Mouse (Mus musculus) small intestine, adult 10 weeks (tissue): ENCODE data around the gene Tubb4b. TPM values are rescaled to one million over a fixed set of nuclear protein-coding genes. Genes with fewer than 3 reads are reported as not detected.

Source experiments
- polyA plus RNA-seq: library from polyadenylated mRNA; stranded (reverse); fragments of 350-450 nt; fragmentation: Illumina TruSeq; extraction: RNeasy Lipid Tissue Mini Kit (QIAGEN cat#74804); gene quantifications from one replicate; pipeline ENCODE4 v1.2.3, GENCODE M21; 2014; ENCODE audit warnings: low replicate concordance

Tubb4b gene
- 46.6 TPM for polyA plus RNA-seq

DNA sequence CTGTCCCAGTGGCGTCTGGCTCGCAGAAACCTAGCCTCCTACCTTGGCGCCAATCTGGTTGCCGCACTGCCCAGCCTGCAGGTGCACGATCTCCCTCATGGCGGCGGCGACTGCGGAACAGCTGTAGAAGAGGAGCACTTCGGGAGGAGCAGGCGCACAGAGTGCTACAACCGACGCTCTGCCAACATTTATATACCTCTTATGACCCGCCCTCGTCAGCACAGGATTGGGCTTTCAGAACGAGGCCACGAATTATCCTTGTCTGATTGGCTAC is at the start of gene Tubb4b:
Tubb4b (minus strand) TSS at position 211 of the 274 bp plus-strand sequence.

DNA sequence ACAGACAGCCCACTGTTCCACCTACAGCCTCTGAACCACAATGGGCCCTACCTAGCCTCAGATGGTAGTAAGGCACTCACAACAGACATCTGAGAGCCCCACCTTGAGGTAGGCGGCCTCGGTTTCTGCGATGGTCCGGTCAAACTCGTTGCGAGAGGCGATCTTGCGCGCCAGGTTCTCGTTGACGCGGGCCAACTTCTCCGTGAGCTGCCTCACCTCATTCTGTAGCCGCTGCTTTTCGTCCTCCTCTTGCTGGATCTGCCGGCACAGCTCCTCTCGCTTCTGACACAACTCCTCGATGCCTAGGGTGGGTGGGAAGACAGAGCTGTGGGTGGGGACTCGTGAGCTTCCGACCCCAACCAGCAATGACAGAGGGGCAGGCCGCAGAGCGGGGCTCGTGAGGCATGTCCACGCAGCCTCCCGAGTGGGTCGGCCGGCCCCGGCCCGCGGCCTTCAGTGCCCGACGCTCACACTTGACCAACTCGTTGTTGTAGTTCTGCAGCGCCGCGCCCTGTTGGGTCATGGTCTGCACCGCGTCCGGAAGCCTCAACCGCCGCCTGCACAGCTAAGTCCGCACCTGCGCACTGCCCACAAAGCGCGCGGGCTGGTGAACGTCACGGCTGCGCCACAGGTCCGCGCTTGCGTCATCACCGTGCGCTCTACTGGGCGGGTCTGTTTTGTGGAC is 47.5 kb upstream of the Tubb4b start, which contains the start of the genes Ssna1 and Anapc2:
Ssna1 (minus strand) TSS at position 612 of the 685 bp plus-strand sequence.
Anapc2 (plus strand) TSS at position 652 of the 685 bp plus-strand sequence.

DNA sequence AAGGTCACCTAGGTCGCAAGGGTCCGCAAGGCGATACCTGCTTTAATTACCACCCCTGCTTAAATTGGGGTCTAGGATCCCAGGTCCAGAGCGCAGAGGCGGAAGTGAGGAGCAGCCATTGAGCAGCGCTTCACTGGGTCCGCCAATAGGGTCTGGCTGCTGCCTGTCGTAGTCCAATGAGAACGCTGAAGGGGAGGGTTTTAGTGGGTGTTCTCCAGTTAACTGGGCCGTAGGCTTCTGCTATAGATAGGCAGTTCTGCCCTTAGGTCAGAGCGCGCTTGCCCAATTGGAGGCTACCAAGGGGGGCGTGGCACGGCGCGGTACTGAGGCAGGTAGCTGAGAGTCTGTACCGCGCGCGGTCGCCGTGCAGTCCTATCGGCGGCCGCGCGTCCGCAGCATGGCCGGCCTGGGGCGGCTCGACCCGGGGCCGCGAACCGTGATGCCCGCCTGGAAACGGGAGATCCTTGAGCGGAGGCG is 37.8 kb upstream of the Tubb4b start, which contains the start of gene Tprn:
Tprn (plus strand) TSS at position 328 of the 477 bp plus-strand sequence.

DNA sequence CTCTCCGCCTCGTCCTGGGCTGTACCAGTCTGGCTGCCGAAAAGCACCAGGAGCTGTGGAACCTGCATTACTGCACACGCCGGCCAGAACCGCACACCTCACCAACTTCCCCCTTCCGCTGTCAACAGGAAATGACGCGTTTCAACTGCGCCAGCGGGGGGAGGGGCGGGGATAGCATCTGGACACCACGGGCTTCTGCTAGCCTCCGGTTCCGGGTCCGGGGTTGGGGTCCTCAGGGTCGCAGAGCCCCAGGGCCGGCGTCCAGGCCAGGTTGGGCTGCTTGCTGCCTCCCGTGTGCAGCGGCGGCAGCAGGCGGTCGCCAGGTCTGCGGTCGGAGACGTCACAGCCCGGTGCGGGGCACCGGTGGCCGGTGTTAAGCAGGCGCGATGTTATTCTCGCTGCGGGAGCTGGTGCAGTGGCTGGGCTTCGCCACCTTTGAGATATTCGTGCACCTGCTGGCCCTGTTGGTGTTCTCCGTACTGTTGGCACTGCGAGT is 30.8 kb upstream of the Tubb4b start, which contains the start of gene Tmem203:
Tmem203 (plus strand) TSS at position 156 of the 496 bp plus-strand sequence.

DNA sequence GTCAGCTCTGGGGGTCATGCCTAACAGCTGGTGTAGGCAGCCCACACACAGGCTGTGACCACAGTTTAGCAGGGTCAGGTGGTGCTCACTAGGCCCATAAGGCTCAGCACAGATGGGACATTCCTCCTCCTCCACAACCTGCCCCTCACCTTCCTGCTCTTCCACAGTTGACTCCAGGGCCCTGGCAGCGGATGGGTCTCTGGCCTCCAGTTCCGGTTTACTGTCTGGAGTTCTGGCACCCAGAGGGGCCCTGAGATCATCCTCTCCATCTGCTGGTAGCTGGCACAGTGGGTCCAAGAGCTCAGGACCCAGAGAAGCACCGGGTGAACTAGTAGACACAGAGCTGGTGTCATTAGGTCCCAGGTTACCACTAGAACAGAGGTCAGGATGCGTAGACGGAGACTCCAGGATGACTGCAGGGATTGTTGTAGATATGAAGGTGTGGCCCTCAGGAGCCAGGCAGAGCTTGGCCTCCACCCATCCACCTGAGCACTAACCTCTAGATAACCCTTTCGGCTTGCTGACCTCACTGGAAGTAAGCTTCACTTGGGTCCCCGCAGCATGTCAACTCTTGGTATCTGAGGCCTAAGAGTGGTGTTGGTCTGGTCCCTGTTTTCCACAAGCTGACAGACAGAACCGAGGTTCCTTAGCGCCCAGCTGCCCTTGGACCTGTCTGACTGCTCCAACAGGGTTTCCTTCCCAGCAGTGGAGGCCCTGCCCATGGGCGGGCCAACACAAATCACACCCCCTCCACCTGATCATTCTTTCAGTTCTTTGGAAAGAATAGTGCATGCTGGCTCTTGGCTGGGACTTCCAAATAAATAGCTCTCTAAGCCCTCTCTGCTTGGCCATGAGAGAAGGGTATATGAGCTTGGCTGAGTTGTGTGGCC is 21.9 kb upstream of the Tubb4b start, which contains the start of gene AL732309.1:
AL732309.1 (minus strand) TSS at position 681 of the 890 bp plus-strand sequence.

DNA sequence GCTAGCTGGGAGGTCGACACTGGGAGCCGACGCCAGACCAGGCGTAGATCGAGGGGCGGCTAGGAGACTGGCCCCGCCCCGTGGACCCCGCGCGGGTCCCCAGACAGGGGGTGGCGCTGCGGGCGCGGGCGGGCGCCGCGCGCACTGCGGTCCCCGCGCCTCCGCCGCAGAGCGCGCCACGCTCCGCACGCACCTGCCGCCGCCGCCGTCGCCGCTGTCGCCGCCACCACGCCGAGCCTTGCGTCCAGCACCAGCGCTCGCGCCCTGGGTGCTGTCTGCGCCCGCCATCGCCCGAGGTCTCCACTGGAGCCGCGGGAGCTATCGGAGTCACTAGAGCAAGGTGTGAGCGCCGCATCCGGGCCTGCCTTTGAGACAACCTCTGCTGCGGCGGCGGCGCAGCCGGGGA is 17.6 kb upstream of the Tubb4b start, which contains the start of the genes Rnf208 and Cysrt1:
Rnf208 (plus strand) TSS at position 155 of the 406 bp plus-strand sequence.
Cysrt1 (minus strand) TSS at position 352 of the 406 bp plus-strand sequence.

DNA sequence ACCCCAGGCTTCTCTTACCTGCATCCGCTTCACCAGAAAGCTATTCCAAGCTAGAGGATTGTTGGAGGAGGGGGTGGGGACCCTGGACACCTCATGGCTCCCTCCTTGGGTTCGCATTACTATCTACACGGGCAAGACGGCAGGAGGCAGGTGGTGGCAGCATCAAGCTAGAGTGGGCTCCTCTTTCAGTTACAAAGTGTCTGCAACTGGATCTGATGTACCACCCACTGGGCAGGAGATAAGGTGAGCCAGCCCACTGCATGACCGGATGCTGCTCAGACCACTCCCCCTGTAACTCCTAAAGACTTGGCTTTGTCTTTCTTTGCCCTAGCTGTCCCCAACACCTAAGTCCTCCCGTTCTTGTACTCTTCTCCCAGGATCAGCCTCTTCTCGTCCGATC is 12.1 kb upstream of the Tubb4b start, which contains the start of gene Rnf224:
Rnf224 (minus strand) TSS at position 174 of the 400 bp plus-strand sequence.

DNA sequence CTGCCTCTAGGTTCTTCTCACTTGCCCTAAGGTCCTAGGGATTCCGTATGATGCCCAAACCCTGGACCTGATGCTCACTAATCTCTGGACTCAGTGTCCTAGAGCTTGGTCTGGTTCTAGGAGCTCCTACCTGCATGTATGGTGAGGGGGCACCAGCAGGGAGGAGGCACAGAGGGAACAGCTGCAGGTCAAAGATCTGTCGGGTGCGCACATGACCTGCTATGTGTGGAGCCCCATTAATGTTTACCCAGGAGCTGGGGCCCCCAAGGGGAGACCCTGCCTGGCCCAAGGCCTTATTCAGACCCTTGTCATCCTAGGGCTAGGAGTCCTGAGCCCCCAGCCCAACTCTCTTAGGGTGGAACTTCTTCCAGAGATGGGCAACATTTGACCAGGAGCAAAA is 9.5 kb upstream of the Tubb4b start, which contains the start of gene Slc34a3:
Slc34a3 (minus strand) TSS at position 315 of the 400 bp plus-strand sequence.

DNA sequence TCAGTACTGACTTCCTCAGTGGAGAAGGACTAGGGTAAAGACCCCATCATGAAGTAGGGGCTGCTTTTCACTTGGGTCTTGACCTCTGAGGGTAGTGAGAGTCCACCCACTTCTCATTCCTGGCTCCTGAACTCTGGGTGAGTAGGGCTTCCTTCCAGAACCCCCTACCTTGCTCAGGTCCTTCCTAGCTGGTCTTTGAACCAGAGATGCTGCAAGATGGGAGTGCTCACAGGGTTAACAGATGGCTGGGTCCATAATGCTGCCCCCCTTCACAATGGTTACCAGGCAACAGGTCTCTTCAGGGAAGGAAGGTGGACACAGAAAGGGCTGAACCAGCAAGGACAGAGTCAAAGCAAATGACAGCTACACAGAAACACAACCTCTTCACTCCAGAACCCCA is 6.1 kb downstream of the Tubb4b start, which contains the start of gene Fam166a:
Fam166a (plus strand) TSS at position 301 of the 400 bp plus-strand sequence.

DNA sequence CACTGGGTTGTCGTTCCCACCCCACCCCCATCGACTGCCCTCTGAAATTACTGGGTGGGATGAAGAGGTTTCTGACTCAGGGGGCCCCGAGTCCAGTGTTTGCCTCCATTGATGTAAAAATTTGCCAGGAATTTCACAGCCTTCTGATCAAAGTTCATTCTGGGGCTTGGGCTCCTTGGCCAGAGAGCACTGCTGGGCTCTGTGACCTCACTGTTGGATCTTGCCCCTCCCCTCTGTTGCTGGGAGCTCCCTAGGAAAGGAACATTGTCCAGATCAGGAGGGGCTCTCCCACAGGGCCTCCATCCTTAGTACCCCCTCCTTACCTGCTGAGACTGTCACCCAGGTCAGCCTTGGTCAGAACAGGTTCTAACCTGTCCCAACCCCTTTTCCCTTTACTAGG is 10.1 kb downstream of the Tubb4b start, which contains the start of gene Stpg3:
Stpg3 (minus strand) TSS at position 194 of the 400 bp plus-strand sequence.

DNA sequence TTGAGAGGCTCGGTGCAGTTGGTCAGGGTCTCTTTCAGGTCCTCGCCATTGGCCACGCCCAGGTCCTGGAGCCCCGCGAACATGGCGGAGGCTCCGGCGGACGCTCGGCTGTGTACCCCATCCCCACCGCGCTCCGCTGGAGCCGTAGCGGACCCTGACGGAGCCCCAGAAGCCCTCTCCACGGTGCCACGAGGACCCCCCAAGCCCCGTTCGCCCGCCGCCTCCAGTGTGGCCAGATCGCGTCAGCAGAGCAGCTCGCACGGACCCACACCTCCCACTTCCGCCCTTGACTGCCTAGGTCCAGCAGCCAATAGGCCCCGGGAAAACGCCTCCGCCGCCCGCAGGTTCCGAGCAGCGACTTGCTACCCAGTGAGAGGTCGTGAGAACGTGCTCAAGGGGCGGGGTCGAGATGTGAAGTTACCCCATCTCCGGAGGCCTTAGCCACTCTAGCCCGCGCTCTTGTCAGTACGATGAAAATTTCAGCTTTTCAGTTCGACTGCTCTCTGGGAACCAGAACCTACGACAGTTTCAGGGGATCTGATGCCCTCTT is 13.3 kb downstream of the Tubb4b start, which contains the start of gene Nelfb:
Nelfb (minus strand) TSS at position 369 of the 550 bp plus-strand sequence.

DNA sequence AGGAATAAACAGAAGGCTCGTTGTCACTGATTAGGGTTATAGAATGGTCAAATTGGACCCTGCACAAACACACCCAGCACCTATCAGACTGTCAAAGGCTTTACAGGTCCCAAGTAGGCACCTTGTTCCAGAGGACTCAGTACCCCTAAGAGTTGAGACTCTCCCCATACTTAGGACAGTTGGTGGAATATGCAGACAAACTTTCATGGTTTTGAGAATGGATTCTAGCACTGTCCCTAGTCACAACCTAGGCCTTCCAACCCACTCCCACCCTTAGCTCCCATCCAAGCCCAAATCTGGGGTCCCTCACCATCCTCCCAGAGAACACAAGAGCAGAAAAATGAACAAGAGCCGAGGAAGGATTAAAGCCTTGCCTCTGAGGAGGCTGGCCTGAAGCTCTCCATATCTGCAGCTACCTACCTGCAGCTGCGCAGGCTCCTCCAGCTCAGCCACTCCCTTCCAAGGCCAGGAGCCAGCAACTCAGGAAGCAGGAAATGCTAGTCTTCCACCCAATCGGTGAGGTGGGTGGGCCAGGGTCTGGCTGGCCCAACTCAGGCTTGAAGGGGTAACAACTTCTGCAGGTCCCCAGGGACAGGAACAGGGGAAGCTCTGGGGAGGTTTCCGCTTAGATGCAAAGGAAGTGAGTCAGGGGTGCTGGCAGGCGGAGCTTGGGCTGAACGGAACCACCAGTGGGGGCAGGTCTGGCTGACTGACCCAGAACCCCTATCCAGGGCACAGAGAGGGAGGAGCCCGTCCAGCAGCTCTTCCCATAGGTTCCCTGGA is 28.1 kb downstream of the Tubb4b start, which contains the start of gene Tor4a:
Tor4a (minus strand) TSS at position 715 of the 783 bp plus-strand sequence.

DNA sequence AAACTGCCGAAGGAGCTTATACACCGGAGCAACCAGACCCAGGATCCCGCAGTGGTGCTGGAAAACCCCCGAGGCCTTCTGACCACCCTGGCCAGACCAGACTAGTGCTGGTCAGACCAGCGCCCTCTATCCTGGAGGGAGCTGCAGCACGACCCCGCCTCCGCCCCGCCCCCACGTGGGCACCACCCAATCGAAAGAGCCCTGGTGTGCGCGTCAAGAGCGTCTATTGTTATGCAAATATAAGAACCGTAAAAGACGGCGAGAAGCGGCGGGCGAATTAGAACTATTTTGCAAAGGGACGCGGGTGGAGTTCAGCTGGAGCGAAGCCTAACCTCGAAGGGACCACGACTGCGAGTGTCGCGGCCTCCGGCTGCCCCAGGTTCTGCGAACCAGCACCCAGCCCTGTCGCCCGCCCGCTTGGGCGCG is 44.0 kb downstream of the Tubb4b start, which contains the start of gene Nrarp:
Nrarp (plus strand) TSS at position 281 of the 426 bp plus-strand sequence.

Other genes with a start within 250 kb of the Tubb4b start
- gene Mrpl41, start 249.6 kb downstream of the Tubb4b start, polyA plus RNA-seq = 23.6 TPM
- gene Pnpla7, start 248.7 kb downstream of the Tubb4b start, polyA plus RNA-seq = 2.2 TPM
- 1.8 TPM for gene Nsmf, start 170.3 kb downstream of the Tubb4b start, polyA plus RNA-seq
- gene Entpd8, start 144.4 kb downstream of the Tubb4b start, polyA plus RNA-seq = 43.1 TPM
- not detected for gene Noxa1, start 129.6 kb downstream of the Tubb4b start, polyA plus RNA-seq
- 17.8 TPM for gene Nrarp, start 43.9 kb downstream of the Tubb4b start, polyA plus RNA-seq
- gene Tor4a, start 27.8 kb downstream of the Tubb4b start, polyA plus RNA-seq = 2.0 TPM
- 3.2 TPM for gene Nelfb, start 13.2 kb downstream of the Tubb4b start, polyA plus RNA-seq
- not detected for gene Stpg3, start 10.1 kb downstream of the Tubb4b start, polyA plus RNA-seq
- gene Fam166a, start 6.0 kb downstream of the Tubb4b start, polyA plus RNA-seq = not detected
- gene Slc34a3, start 9.7 kb upstream of the Tubb4b start, polyA plus RNA-seq = not detected
- not detected for gene Rnf224, start 12.1 kb upstream of the Tubb4b start, polyA plus RNA-seq
- not detected for gene Rnf208, start 17.6 kb upstream of the Tubb4b start, polyA plus RNA-seq
- not detected for gene Cysrt1, start 17.8 kb upstream of the Tubb4b start, polyA plus RNA-seq
- gene AL732309.1, start 22.2 kb upstream of the Tubb4b start, polyA plus RNA-seq = 0.93 TPM
- not detected for gene Tmem203, start 30.7 kb upstream of the Tubb4b start, polyA plus RNA-seq
- 2.3 TPM for gene Tprn, start 37.9 kb upstream of the Tubb4b start, polyA plus RNA-seq
- 0.56 TPM for gene Ssna1, start 47.7 kb upstream of the Tubb4b start, polyA plus RNA-seq
- 4.6 TPM for gene Anapc2, start 47.8 kb upstream of the Tubb4b start, polyA plus RNA-seq
- gene Tmem210, start 63.4 kb upstream of the Tubb4b start, polyA plus RNA-seq = not detected
- gene Lrrc26, start 65.2 kb upstream of the Tubb4b start, polyA plus RNA-seq = 0.37 TPM
- gene Grin1, start 94.5 kb upstream of the Tubb4b start, polyA plus RNA-seq = not detected
- gene Man1b1, start 107.6 kb upstream of the Tubb4b start, polyA plus RNA-seq = 13.8 TPM
- gene Dpp7, start 131.7 kb upstream of the Tubb4b start, polyA plus RNA-seq = 2.0 TPM
- 5.0 TPM for gene Uap1l1, start 141.0 kb upstream of the Tubb4b start, polyA plus RNA-seq
- gene Sapcd2, start 147.6 kb upstream of the Tubb4b start, polyA plus RNA-seq = 0.11 TPM
- not detected for gene Entpd2, start 171.2 kb upstream of the Tubb4b start, polyA plus RNA-seq
- gene Npdc1, start 174.6 kb upstream of the Tubb4b start, polyA plus RNA-seq = 4.4 TPM
- not detected for gene Fut7, start 198.6 kb upstream of the Tubb4b start, polyA plus RNA-seq
- 0.48 TPM for gene Abca2, start 204.0 kb upstream of the Tubb4b start, polyA plus RNA-seq
- gene Clic3, start 232.1 kb upstream of the Tubb4b start, polyA plus RNA-seq = not detected
- 5.1 TPM for gene Paxx, start 236.4 kb upstream of the Tubb4b start, polyA plus RNA-seq
- not detected for gene Ptgds, start 245.3 kb upstream of the Tubb4b start, polyA plus RNA-seq